Mouse (Mus musculus) forebrain, embryonic 12.5 days (tissue): ENCODE results near the gene Vezt. TPM values are rescaled to one million over a fixed set of nuclear protein-coding genes. Genes with fewer than 3 reads are reported as not detected.

Experiments used
- ATAC-seq: fragments of 200-750 bp; cut with Nextera tagmentation; 2 replicates; pipeline ENCODE4 v1.8.0; 2017; ENCODE audit warnings: moderate TSS enrichment; ENCODE audit not compliant: low FRiP score
- H3K27ac ChIP-seq: fragments of 300-500 bp; sonication (generic); 2 replicates; pipeline ENCODE4 v1.5.1; 2016; ENCODE audit warnings: mild to moderate bottlenecking
- H3K27me3 ChIP-seq: fragments of 300-500 bp; sonication (generic); 2 replicates; pipeline ENCODE4 v1.6.1; 2016; ENCODE audit warnings: mild to moderate bottlenecking
- H3K36me3 ChIP-seq: fragments of 300-500 bp; sonication (generic); replicated peaks from 2 replicates; pipeline ENCODE4 v1.6.1; 2016; ENCODE audit warnings: mild to moderate bottlenecking
- H3K4me1 ChIP-seq: fragments of 300-500 bp; sonication (generic); 2 replicates; pipeline ENCODE4 v1.6.1; 2016
- H3K4me2 ChIP-seq: fragments of 300-500 bp; sonication (generic); 2 replicates; pipeline ENCODE4 v1.6.1; 2016; ENCODE audit warnings: mild to moderate bottlenecking, moderate library complexity
- H3K4me3 ChIP-seq: fragments of 300-500 bp; sonication (generic); replicated peaks from 2 replicates; pipeline ENCODE4 v1.5.1; 2016; ENCODE audit warnings: mild to moderate bottlenecking
- H3K9ac ChIP-seq: fragments of 300-500 bp; sonication (generic); 2 replicates; pipeline ENCODE4 v1.6.1; 2016; ENCODE audit warnings: mild to moderate bottlenecking
- H3K9me3 ChIP-seq: fragments of 300-500 bp; sonication (generic); 2 replicates; pipeline ENCODE4 v1.6.1; 2016
- WGBS: fragments of 180-500 bp; shearing (Covaris S2); methylation state at CpG from one replicate; pipeline ENCODE4 v1.1.7; 2016; 5-methylcytosine and 5-hydroxymethylcytosine counted together
- polyA plus RNA-seq: library from polyadenylated mRNA; unstranded; fragments of >200 nt; fragmentation: Nextera tagmentation; extraction: Ambion mirVana; gene quantifications from 2 replicates; pipeline ENCODE4 v1.2.1, GENCODE M21; 2016

The Vezt gene
- polyA plus RNA-seq, 1 experiment from 2014 or later: 53.3 TPM

- no peaks in the 10 kb centered on the region for H3K27me3 ChIP-seq
- 92% methylated on average over 10 of the region's 10 CpGs for WGBS
- no peaks in the 10 kb centered on the region for H3K4me1 ChIP-seq
- no peak overlapping the region for H3K4me3 ChIP-seq
- H3K36me3 ChIP-seq: peaks cover 78% of the 10 kb centered on the region
- H3K4me2 ChIP-seq: no peak overlapping the region
- H3K9me3 ChIP-seq: no peaks in the 10 kb centered on the region
- H3K9ac ChIP-seq: no peak overlapping the region
- ATAC-seq: no peak
- H3K27ac ChIP-seq: no peak overlapping the region
These were observed 35.4 kb downstream of the Vezt start for GRCm38 (mm10) chr10:94000223-94000622.

- H3K9ac ChIP-seq: no peak overlapping the region
- whole genome bisulfite sequencing: 96% methylated on average over 1 of the region's 1 CpGs
- H3K27ac ChIP-seq: no peak overlapping the region
- H3K4me2 ChIP-seq: no peak overlapping the region
- peaks cover 87% of the 10 kb centered on the region for H3K36me3 ChIP-seq
- H3K4me1 ChIP-seq: no peaks in the 10 kb centered on the region
- ATAC-seq: no peak
- no peaks in the 10 kb centered on the region for H3K27me3 ChIP-seq
- no peak overlapping the region for H3K4me3 ChIP-seq
- H3K9me3 ChIP-seq: no peaks in the 10 kb centered on the region
These were observed 36.3 kb downstream of the Vezt start for GRCm38 (mm10) chr10:93999357-93999756.

DNA sequence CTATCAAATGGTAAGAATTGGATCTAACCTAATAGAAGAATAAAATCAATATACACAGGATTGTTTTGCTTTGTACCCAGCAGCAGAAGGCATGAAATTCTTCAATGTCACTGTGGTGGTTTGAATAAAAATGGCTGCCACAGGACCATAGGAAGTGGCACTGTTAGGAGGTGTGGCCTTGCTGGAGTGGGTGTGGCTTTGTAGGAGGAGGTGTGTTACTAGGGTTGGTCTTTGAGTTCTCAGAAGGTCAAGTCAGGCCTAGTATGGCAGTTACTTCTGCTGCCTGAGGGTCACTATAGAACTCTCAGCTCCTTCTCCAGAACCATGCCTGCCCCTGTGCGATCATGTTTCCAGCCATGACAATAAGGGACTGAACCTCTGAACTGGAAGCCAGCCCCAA lies 40.5 kb downstream of the Vezt start:
- ATAC-seq: no peak
- no peaks in the 10 kb centered on the region for H3K9me3 ChIP-seq
- no peak overlapping the region for H3K4me2 ChIP-seq
- no peaks in the 10 kb centered on the region for H3K4me1 ChIP-seq
- peaks cover 82% of the 10 kb centered on the region for H3K36me3 ChIP-seq
- no peaks in the 10 kb centered on the region for H3K27me3 ChIP-seq
- no peak overlapping the region for H3K27ac ChIP-seq
- 100% methylated on average over 1 of the region's 1 CpGs for WGBS
- no peak overlapping the region for H3K9ac ChIP-seq
- no peak overlapping the region for H3K4me3 ChIP-seq

DNA sequence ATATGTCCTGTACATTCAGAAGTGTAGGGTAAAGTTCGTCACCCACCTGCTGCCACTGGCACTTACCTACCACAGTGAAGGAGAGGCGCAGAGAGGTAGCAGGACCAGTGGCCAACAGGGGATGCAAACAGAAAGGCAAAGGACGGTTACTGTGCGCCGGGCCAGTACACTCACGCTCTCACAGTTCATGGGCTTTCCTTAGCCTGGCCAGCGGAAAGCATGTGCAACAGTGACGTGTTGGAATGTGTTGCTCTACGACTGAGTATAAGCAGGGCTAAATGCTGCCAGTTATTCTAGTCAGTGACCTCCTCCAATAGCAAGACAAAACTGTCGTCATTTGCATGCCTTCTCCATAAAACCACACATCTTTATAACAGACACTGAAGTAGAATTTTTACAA lies 41.5 kb downstream of the Vezt start:
- Histone ChIP-seq H3K9ac (no peak overlapping the region), H3K4me1 (no peaks in the 10 kb centered on the region), H3K9me3 (no peaks in the 10 kb centered on the region), H3K36me3 (peaks cover 80% of the 10 kb centered on the region), H3K27me3 (no peaks in the 10 kb centered on the region), H3K4me3 (no peak overlapping the region), H3K27ac (no peak overlapping the region), H3K4me2 (no peak overlapping the region)
- no peak for ATAC-seq
- WGBS: 94% methylated on average over 10 of the region's 10 CpGs

GRCm38 (mm10) chr10:93985357-93985756 lies 50.3 kb downstream of the Vezt start:
- no peaks in the 10 kb centered on the region for H3K4me1 ChIP-seq
- no peaks in the 10 kb centered on the region for H3K27me3 ChIP-seq
- ATAC-seq: no peak
- H3K27ac ChIP-seq: no peak overlapping the region
- H3K4me3 ChIP-seq: no peak overlapping the region
- no peak overlapping the region for H3K4me2 ChIP-seq
- H3K9me3 ChIP-seq: no peaks in the 10 kb centered on the region
- no peak overlapping the region for H3K9ac ChIP-seq
- H3K36me3 ChIP-seq: peaks cover 57% of the 10 kb centered on the region

DNA sequence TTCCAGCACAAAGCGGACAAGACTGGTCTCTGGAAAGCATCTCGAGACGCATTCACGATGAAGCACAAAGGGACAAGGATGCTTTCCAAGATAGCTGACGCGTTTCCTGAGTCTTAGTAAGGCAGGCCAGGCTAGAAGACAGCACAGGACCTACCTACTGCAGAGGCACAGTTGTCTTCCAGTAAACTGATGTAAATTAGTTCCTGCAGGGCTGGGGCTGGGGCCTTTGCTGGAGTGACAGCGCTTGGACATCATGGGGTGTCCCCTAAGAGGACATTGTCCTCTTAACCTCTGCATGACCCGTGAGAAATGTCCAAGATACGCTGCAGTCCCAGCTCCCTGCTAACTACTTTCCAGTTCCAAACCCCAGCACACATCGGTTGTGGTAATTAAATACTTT lies 66.3 kb downstream of the Vezt start:
- Histone ChIP-seq H3K4me2 (no peak overlapping the region), H3K36me3 (peaks cover 59% of the 10 kb centered on the region), H3K27me3 (no peaks in the 10 kb centered on the region), H3K4me1 (no peaks in the 10 kb centered on the region; the same call in 1 of the 2 replicates), H3K4me3 (no peak overlapping the region), H3K9ac (no peak overlapping the region), H3K27ac (no peak overlapping the region), H3K9me3 (no peaks in the 10 kb centered on the region)
- WGBS: 38% methylated on average over 10 of the region's 10 CpGs
- no peak for ATAC-seq

GRCm38 (mm10) chr10:93967486-93967885 lies 68.1 kb downstream of the Vezt start:
- Histone ChIP-seq H3K27me3 (no peaks in the 10 kb centered on the region), H3K36me3 (peaks cover 45% of the 10 kb centered on the region), H3K27ac (no peak overlapping the region), H3K4me2 (no peak overlapping the region), H3K4me1 (no peaks in the 10 kb centered on the region; the same call in 1 of the 2 replicates), H3K9ac (no peak overlapping the region), H3K4me3 (no peak overlapping the region), H3K9me3 (no peaks in the 10 kb centered on the region)
- no peak for ATAC-seq

DNA sequence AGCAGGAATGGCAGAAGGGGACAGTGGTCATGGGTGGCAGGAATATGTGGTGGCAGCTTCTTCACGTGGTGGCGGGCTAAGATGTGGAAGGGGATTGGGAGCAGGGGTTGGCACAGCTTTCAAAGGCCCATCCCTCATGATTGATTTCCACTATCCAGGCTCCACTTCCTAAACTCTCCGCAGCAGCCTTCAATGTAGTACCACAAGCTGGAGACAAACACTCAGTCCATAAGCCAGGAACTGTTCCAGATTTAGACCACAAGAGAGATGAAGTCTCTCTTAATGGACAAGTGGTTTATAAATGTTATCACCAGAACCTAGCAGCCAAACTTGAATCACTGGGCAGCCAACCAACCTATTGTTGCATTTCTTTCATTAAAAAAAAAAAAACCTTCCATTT lies 81.6 kb downstream of the Vezt start:
- Histone ChIP-seq H3K36me3 (no peaks in the 10 kb centered on the region), H3K27me3 (no peaks in the 10 kb centered on the region), H3K4me3 (no peak overlapping the region), H3K27ac (no peak overlapping the region), H3K9me3 (no peaks in the 10 kb centered on the region), H3K4me2 (no peak overlapping the region), H3K4me1 (no peaks in the 10 kb centered on the region), H3K9ac (no peak overlapping the region)
- no peak for ATAC-seq
- 95% methylated on average over 3 of the region's 3 CpGs for WGBS

DNA sequence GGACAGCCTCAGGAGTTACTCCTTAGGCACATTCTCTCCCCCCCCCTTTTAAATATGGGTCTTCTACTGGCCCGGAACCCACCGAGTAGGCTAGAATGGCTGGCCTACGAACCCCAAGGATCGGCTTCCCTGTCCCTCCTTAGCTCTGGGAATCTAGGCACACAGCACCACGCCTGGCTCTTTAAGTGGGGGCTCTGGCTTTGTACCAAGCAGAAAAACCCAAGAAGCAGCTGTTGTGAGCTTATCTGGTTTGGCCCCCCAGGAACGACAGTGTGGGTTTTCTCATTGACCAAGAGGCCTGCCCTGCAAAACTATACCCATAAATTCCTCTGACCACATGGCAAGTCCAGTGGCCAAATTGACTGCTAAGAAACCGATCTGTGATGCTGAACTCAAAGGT lies 82.1 kb downstream of the Vezt start:
- Histone ChIP-seq H3K4me2 (no peak overlapping the region), H3K36me3 (no peaks in the 10 kb centered on the region), H3K9me3 (no peaks in the 10 kb centered on the region), H3K4me1 (no peaks in the 10 kb centered on the region), H3K27ac (no peak overlapping the region), H3K4me3 (no peak overlapping the region), H3K9ac (no peak overlapping the region), H3K27me3 (no peaks in the 10 kb centered on the region)
- ATAC-seq: no peak
- 94% methylated on average over 7 of the region's 7 CpGs for WGBS

- no peak for ATAC-seq
- H3K36me3 ChIP-seq: no peaks in the 10 kb centered on the region
- H3K27ac ChIP-seq: no peak overlapping the region
- H3K9ac ChIP-seq: no peak overlapping the region
- no peaks in the 10 kb centered on the region; the same call in 1 of the 2 replicates for H3K4me1 ChIP-seq
- 98% methylated on average over 3 of the region's 3 CpGs for WGBS
- no peaks in the 10 kb centered on the region for H3K9me3 ChIP-seq
- no peaks in the 10 kb centered on the region for H3K27me3 ChIP-seq
- H3K4me2 ChIP-seq: no peak overlapping the region
- no peak overlapping the region for H3K4me3 ChIP-seq
These were observed 84.6 kb downstream of the Vezt start for GRCm38 (mm10) chr10:93950991-93951390.

- Histone ChIP-seq H3K27ac (no peak overlapping the region), H3K9me3 (no peaks in the 10 kb centered on the region), H3K27me3 (no peaks in the 10 kb centered on the region), H3K4me3 (no peak overlapping the region), H3K4me1 (no peaks in the 10 kb centered on the region; the same call in 1 of the 2 replicates), H3K9ac (no peak overlapping the region), H3K36me3 (no peaks in the 10 kb centered on the region), H3K4me2 (no peak overlapping the region)
- no peak for ATAC-seq
- 96% methylated on average over 2 of the region's 2 CpGs for WGBS
These were observed 85.7 kb downstream of the Vezt start for GRCm38 (mm10) chr10:93949921-93950320.

GRCm38 (mm10) chr10:93945843-93946499 lies 89.6 kb downstream of the Vezt start:
- no peak for ATAC-seq

GRCm38 (mm10) chr10:93945364-93945763 lies 90.3 kb downstream of the Vezt start:
- Histone ChIP-seq H3K4me2 (no peak overlapping the region), H3K9ac (no peak overlapping the region), H3K36me3 (no peaks in the 10 kb centered on the region), H3K4me1 (no peaks in the 10 kb centered on the region; the same call in 1 of the 2 replicates), H3K27me3 (no peaks in the 10 kb centered on the region), H3K4me3 (no peak overlapping the region), H3K27ac (no peak overlapping the region), H3K9me3 (no peaks in the 10 kb centered on the region)
- ATAC-seq: no peak
- WGBS: 59% methylated on average over 4 of the region's 4 CpGs

More at GRCm38 (mm10) chr10:93945843-93946499, 89.6 kb downstream of the Vezt start:
- no peaks in the 10 kb centered on the region for H3K9me3 ChIP-seq
- H3K9ac ChIP-seq: no peak overlapping the region
- no peak overlapping the region for H3K4me2 ChIP-seq
- H3K27me3 ChIP-seq: no peaks in the 10 kb centered on the region
- H3K36me3 ChIP-seq: no peaks in the 10 kb centered on the region
- no peak overlapping the region for H3K27ac ChIP-seq
- no peak overlapping the region for H3K4me3 ChIP-seq
- no peaks in the 10 kb centered on the region; the same call in 1 of the 2 replicates for H3K4me1 ChIP-seq
- 81% methylated on average over 9 of the region's 9 CpGs for WGBS
